Mouse (Mus musculus) c-Kit-positive CD71-positive TER-119-negative erythroid progenitor cells, embryonic 14.5 days (primary cell): ENCODE data around the gene Zbtb8os.
A peak's percentile ranks its signal among the peaks of the same experiment; 100 is the strongest.

Source experiments
- DNase-seq: peaks from one replicate; pipeline ENCODE4 v3.0.0-alpha.2; 2013; ENCODE audit warnings: low read depth

Zbtb8os gene

GRCm38 (mm10) chr4:129335216-129336074 lies at the start of gene Zbtb8os, which contains the start of gene Rbbp4:
Zbtb8os (plus strand) TSS chr4:129335695.
Rbbp4 (minus strand) TSS chr4:129335370.
- peak; percentile 98 for DNase-seq

- DNase-seq = no peak
Measured at GRCm38 (mm10) chr4:129286001-129286682, 49.4 kb upstream of the Zbtb8os start.

GRCm38 (mm10) chr4:129286683-129287471 lies 48.6 kb upstream of the Zbtb8os start:
- DNase-seq = no peak

- no peak for DNase-seq
Measured at GRCm38 (mm10) chr4:129287472-129287981, 48.0 kb upstream of the Zbtb8os start, which contains the start of gene Sync. Sync (plus strand) TSS chr4:129287617.

- DNase-seq = no peak
Measured at GRCm38 (mm10) chr4:129288067-129288466, 47.4 kb upstream of the Zbtb8os start.

- no peak for DNase-seq
Measured at GRCm38 (mm10) chr4:129289671-129290070, 45.8 kb upstream of the Zbtb8os start.

- DNase-seq = no peak
Measured at GRCm38 (mm10) chr4:129292831-129293230, 42.7 kb upstream of the Zbtb8os start.

GRCm38 (mm10) chr4:129293702-129294101 lies 41.8 kb upstream of the Zbtb8os start:
- DNase-seq = no peak

GRCm38 (mm10) chr4:129295188-129295587 lies 40.3 kb upstream of the Zbtb8os start:
- peak; percentile 28 for DNase-seq

- DNase-seq = no peak
Measured at GRCm38 (mm10) chr4:129296066-129296465, 39.4 kb upstream of the Zbtb8os start.

GRCm38 (mm10) chr4:129297724-129298123 lies 37.8 kb upstream of the Zbtb8os start:
- DNase-seq = no peak

- DNase-seq = no peak
Measured at GRCm38 (mm10) chr4:129299121-129299520, 36.4 kb upstream of the Zbtb8os start.

- no peak for DNase-seq
Measured at GRCm38 (mm10) chr4:129303401-129303800, 32.1 kb upstream of the Zbtb8os start.

- no peak for DNase-seq
Measured at GRCm38 (mm10) chr4:129303816-129304215, 31.7 kb upstream of the Zbtb8os start.

- peak; percentile 17 for DNase-seq
Measured at GRCm38 (mm10) chr4:129304306-129304705, 31.2 kb upstream of the Zbtb8os start.

GRCm38 (mm10) chr4:129307936-129308335 lies 27.6 kb upstream of the Zbtb8os start:
- no peak for DNase-seq

- DNase-seq = no peak
Measured at GRCm38 (mm10) chr4:129313886-129314285, 21.6 kb upstream of the Zbtb8os start.

GRCm38 (mm10) chr4:129320876-129321275 lies 14.6 kb upstream of the Zbtb8os start:
- no peak for DNase-seq

GRCm38 (mm10) chr4:129322042-129322441 lies 13.5 kb upstream of the Zbtb8os start:
- no peak for DNase-seq

- DNase-seq = no peak
Measured at GRCm38 (mm10) chr4:129323491-129323890, 12.0 kb upstream of the Zbtb8os start.

GRCm38 (mm10) chr4:129324756-129325155 lies 10.7 kb upstream of the Zbtb8os start:
- no peak for DNase-seq

- no peak for DNase-seq
Measured at GRCm38 (mm10) chr4:129326191-129326590, 9.3 kb upstream of the Zbtb8os start.
